Comparison of ENCODE assay signal across 21 mouse cellular contexts in the genomic region with DNA sequence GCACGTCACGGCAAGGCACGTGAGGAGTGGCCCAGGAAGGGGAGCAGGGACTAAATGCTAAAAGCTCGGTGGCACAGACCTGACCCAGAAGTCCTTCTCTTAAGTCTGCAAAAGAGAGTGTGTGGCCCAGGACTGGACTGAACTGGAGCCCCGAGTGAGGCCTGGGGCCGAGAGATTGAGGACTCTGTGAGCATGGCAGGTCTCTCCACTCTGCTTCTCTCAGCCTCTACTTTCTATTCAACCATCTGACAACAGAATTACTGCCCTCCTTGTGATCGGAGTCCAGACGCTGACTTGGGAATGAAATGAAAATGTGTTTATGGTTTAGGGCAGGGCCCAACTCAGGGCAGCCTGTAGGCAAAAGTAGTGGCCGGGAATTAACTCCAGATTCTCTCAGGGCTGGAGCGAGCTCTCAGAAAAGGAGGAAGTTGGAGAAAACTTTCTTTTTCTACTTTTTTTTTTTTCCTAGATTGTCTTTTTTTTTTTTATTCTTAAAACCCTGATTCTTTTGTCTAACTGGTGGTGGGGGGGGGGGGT. TPM values are rescaled to one million over a fixed set of nuclear protein-coding genes. Genes with fewer than 3 reads are reported as not detected.
A peak's percentile ranks its signal among the peaks of the same experiment; 100 is the strongest.
DNase-seq lines count a peak whose midpoint lies in the region; ATAC-seq and TF ChIP-seq lines count a peak whose summit lies in the region.
"Had no signal": no experiment of that assay in that cellular context is flagged by ENCODE, and none has a peak within 500 bp of the region (broad histone marks: within the 10 kb centered on the region; RNA-seq: fewer than 3 reads in every experiment).

No protein-coding gene starts in this region.

- no peaks in the 10 kb centered on the region for H3K9me3 ChIP-seq in CH12.LX (replicated peaks; ENCODE audit: low read length)
- H3K9me3 ChIP-seq in embryonic facial prominence, embryonic 14.5 days (ENCODE audit: control insufficient read depth, low read length): no peaks in the 10 kb centered on the region
- H3K9me3 ChIP-seq in limb, embryonic 11.5 days (ENCODE audit: control insufficient read depth, low read length): no peaks in the 10 kb centered on the region
- H3K9me3 ChIP-seq: forebrain, embryonic 13.5 days; midbrain, embryonic 10.5 days; neural tube, embryonic 12.5 days had no signal

- H3K4me1 ChIP-seq in CH12.LX (ENCODE audit: control insufficient read depth in 1 of 2, insufficient read depth in 2 of 2): peaks cover 0 to 14% of the 10 kb centered on the region in 2 experiments; a peak in 2 of 4 replicates
- peaks cover 4% of the 10 kb centered on the region; the same call in 1 of the 2 replicates for H3K4me1 ChIP-seq in embryonic facial prominence, embryonic 14.5 days (ENCODE audit: control insufficient read depth, insufficient read depth, low read length)
- H3K4me1 ChIP-seq in limb, embryonic 11.5 days (ENCODE audit: control insufficient read depth, insufficient read depth, low read length): peaks cover 15% of the 10 kb centered on the region
- H3K4me1 ChIP-seq: midbrain, embryonic 10.5 days had no signal

- no peaks in the 10 kb centered on the region for H3K27me3 ChIP-seq in CH12.LX (replicated peaks)
- H3K27me3 ChIP-seq in embryonic facial prominence, embryonic 14.5 days (replicated peaks; ENCODE audit: control insufficient read depth, insufficient read depth, low read length): no peaks in the 10 kb centered on the region
- H3K27me3 ChIP-seq in limb, embryonic 11.5 days (ENCODE audit: control insufficient read depth, insufficient read depth, low read length): no peaks in the 10 kb centered on the region
- H3K27me3 ChIP-seq: forebrain, embryonic 13.5 days; neural tube, embryonic 12.5 days had no signal

- no peak for TF ChIP-seq POLR2A in CH12.LX (IDR thresholded peaks at IDR 0.05; ENCODE audit: low read depth, low read length)

- intact Hi-C loops in left cerebral cortex, postnatal 10 days (cut with DNase I): no loop called here

- no peaks in the 10 kb centered on the region for H3K36me3 ChIP-seq in CH12.LX (replicated peaks in 1 of 2; ENCODE audit: control insufficient read depth in 1 of 2, insufficient read depth in 1 of 2, low read length in 1 of 2)
- no peaks in the 10 kb centered on the region for H3K36me3 ChIP-seq in embryonic facial prominence, embryonic 14.5 days (ENCODE audit: control insufficient read depth, insufficient read depth, low read length)
- no peaks in the 10 kb centered on the region for H3K36me3 ChIP-seq in limb, embryonic 11.5 days (ENCODE audit: control insufficient read depth, insufficient read depth, low read length)
- H3K36me3 ChIP-seq: midbrain, embryonic 10.5 days; neural tube, embryonic 12.5 days had no signal

- TF ChIP-seq CTCF in CH12.LX (conservative IDR thresholded peaks at IDR 0.05 in 1 of 2, IDR thresholded peaks at IDR 0.05 in 1 of 2; ENCODE audit: low read depth in 2 of 2, low read length in 2 of 2): no peak

- no peak for TF ChIP-seq RAD21 in CH12.LX (IDR thresholded peaks at IDR 0.05; ENCODE audit: low read depth, low read length)

- H3K79me2 ChIP-seq in CH12.LX (replicated peaks; ENCODE audit: control insufficient read depth, extremely low read depth, insufficient read depth, poor library complexity, severe bottlenecking): no peaks in the 10 kb centered on the region

- dilution Hi-C loops in CH12.LX (cut with MboI; ENCODE audit: extremely low pct_ligation_motif_present, extremely low pct_unique_long_range_greater_than_20kb, low sequenced_read_pairs): no loop called here

- in situ Hi-C loops in CH12.LX (cut with MboI; ENCODE audit: low pct_ligation_motif_present, low pct_unique_long_range_greater_than_20kb, low sequenced_read_pairs): loop anchor here (25.0 kb wide), 1 partner anchor 489 kb away; a partner anchor contains a TSS

- DNase-seq in embryo, embryonic 11 days: peak; percentile 34
- no peak for DNase-seq in embryo, embryonic 10 days (ENCODE audit: low spot score)
- no peak for DNase-seq in CH12.LX (ENCODE audit: extremely low read depth)
- DNase-seq in embryonic facial prominence, embryonic 14.5 days (ENCODE audit: low spot score): peak; percentile 68
- DNase-seq in limb, embryonic 11.5 days (ENCODE audit: low spot score): peak; percentile 59
- DNase-seq in right cerebral cortex, postnatal 10 days (ENCODE audit: low spot score in 2 of 2): no peak
- no peak for DNase-seq in left cerebral cortex, postnatal 10 days (ENCODE audit: extremely low spot score in 1 of 2, low spot score in 2 of 2)
- DNase-seq in right cerebral cortex, postnatal 4 days: no peak
- DNase-seq: adrenal gland, adult 2 months; cerebellum, postnatal 10 days; kidney, adult 2 months; kidney, postnatal 4 days; left cerebral cortex, postnatal 4 days; lung, adult 18-20 months; lung, postnatal 36 days; right cerebral cortex, postnatal 14 days; thymus, postnatal 36 days had no signal

- no peak overlapping the region for H3K9ac ChIP-seq in CH12.LX (ENCODE audit: insufficient read depth, low read depth)
- H3K9ac ChIP-seq in embryonic facial prominence, embryonic 14.5 days (ENCODE audit: low read depth, low read length): no peak overlapping the region
- peak overlapping the region; percentile 30; the same call in 1 of the 2 replicates for H3K9ac ChIP-seq in limb, embryonic 11.5 days (ENCODE audit: low read length)
- H3K9ac ChIP-seq: forebrain, embryonic 13.5 days; hindbrain, embryonic 14.5 days; neural tube, embryonic 12.5 days had no signal

- H3K27ac ChIP-seq in CH12.LX (ENCODE audit: insufficient read depth, low read depth): no peak overlapping the region
- peak overlapping the region; percentile 30; the same call in 1 of the 2 replicates for H3K27ac ChIP-seq in embryonic facial prominence, embryonic 14.5 days (replicated peaks; ENCODE audit: low read depth, low read length)
- peak overlapping the region; percentile 68; the same call in 1 of the 2 replicates for H3K27ac ChIP-seq in limb, embryonic 11.5 days (replicated peaks; ENCODE audit: low read depth, low read length)
- H3K27ac ChIP-seq: forebrain, embryonic 13.5 days; hindbrain, embryonic 14.5 days; midbrain, embryonic 10.5 days; neural tube, embryonic 12.5 days had no signal

- H3K4me3 ChIP-seq in CH12.LX (replicated peaks in 1 of 3; ENCODE audit: low read depth in 2 of 3, low read length in 2 of 3, poor library complexity in 1 of 3): no peak overlapping the region
- H3K4me3 ChIP-seq in embryonic facial prominence, embryonic 14.5 days (ENCODE audit: low read depth, low read length): no peak overlapping the region
- H3K4me3 ChIP-seq in limb, embryonic 11.5 days (ENCODE audit: low read depth, low read length): no peak overlapping the region
- H3K4me3 ChIP-seq: forebrain, embryonic 13.5 days; midbrain, embryonic 10.5 days; neural tube, embryonic 12.5 days had no signal

- no peak for ATAC-seq in embryonic facial prominence, embryonic 14.5 days (ENCODE audit: low read depth)
- peak; percentile 41; the same call in 1 of the 2 replicates for ATAC-seq in limb, embryonic 11.5 days (ENCODE audit: insufficient number of reproducible peaks, low FRiP score, low TSS enrichment, low read depth)
- ATAC-seq: forebrain, embryonic 13.5 days had no signal

- 25% methylated on average over 10 of the region's 10 CpGs for WGBS in embryonic facial prominence, embryonic 14.5 days
- WGBS in limb, embryonic 11.5 days: 22% methylated on average over 10 of the region's 10 CpGs

- no peak for TF ChIP-seq EP300 in CH12.LX (IDR thresholded peaks at IDR 0.05; ENCODE audit: low read length)

- no peak overlapping the region for H3K4me2 ChIP-seq in CH12.LX (ENCODE audit: insufficient read depth, low read depth, poor library complexity, severe bottlenecking)
- no peak overlapping the region for H3K4me2 ChIP-seq in embryonic facial prominence, embryonic 14.5 days (ENCODE audit: low read depth, low read length)
- H3K4me2 ChIP-seq in limb, embryonic 11.5 days (ENCODE audit: low read depth, severe bottlenecking): 0 out of 2 replicates have a peak overlapping the region, but pooled peaks have one; percentile 7
- H3K4me2 ChIP-seq: forebrain, embryonic 13.5 days; hindbrain, embryonic 14.5 days; neural tube, embryonic 12.5 days had no signal

TF ChIP-seq in CH12.LX, 34 proteins besides CTCF, POLR2A, EP300 and RAD21:
- TF ChIP-seq NELFE (IDR thresholded peaks at IDR 0.05; ENCODE audit: low read depth, low read length) (no peak), MYC (IDR thresholded peaks at IDR 0.05; ENCODE audit: low read depth, low read length) (no peak), SMC3 (IDR thresholded peaks at IDR 0.05; ENCODE audit: low read depth, low read length) (no peak), IRF4 (IDR thresholded peaks at IDR 0.05; ENCODE audit: low read depth, low read length) (no peak), ETS1 (conservative IDR thresholded peaks at IDR 0.05; ENCODE audit: low read depth, low read length) (no peak), BHLHE40 (IDR thresholded peaks at IDR 0.05; ENCODE audit: low read depth, low read length) (peak; percentile 52; the same call in 1 of the 2 replicates), PAX5 (IDR thresholded peaks at IDR 0.05; ENCODE audit: low read length) (no peak), MAFK (IDR thresholded peaks at IDR 0.05; ENCODE audit: insufficient replicate concordance, low read length) (no peak), HCFC1 (IDR thresholded peaks at IDR 0.05; ENCODE audit: low read depth, low read length) (no peak), CHD2 (IDR thresholded peaks at IDR 0.05; ENCODE audit: low read length) (no peak), JUND (conservative IDR thresholded peaks at IDR 0.05; ENCODE audit: low read depth, low read length) (no peak), UBTF (IDR thresholded peaks at IDR 0.05; ENCODE audit: low read depth, low read length) (no peak), ZNF384 (IDR thresholded peaks at IDR 0.05; ENCODE audit: low read depth, low read length) (peak; percentile 13; the same call in 1 of the 2 replicates), MAZ (IDR thresholded peaks at IDR 0.05; ENCODE audit: low read depth, low read length) (no peak), SIN3A (IDR thresholded peaks at IDR 0.05; ENCODE audit: low read length) (no peak), E2F4 (IDR thresholded peaks at IDR 0.05; ENCODE audit: insufficient replicate concordance, low read depth, low read length) (no peak), USF2 (conservative IDR thresholded peaks at IDR 0.05; ENCODE audit: low read depth, low read length) (no peak)

RNA-seq across cellular contexts. Expression of a gene that starts 21.3 kb away (rescaled TPM):
- total RNA-seq in CH12.LX (2012; rRNA removed) (14.4 and 15.0 TPM in 2 replicates), CH12.LX (2014; rRNA removed) (6.1 and 7.2 TPM in 2 replicates)
- 10.4 and 11.1 TPM in 2 replicates for polyA plus RNA-seq in CH12.LX (2012; ENCODE audit: insufficient read length, low read depth)
- 47.1 and 53.6 TPM in 2 replicates for polyA plus RNA-seq in embryonic facial prominence, embryonic 14.5 days (2014; fragmentation: Nextera tagmentation; extraction: Ambion mirVana)
- 29.3 and 42.7 TPM in 2 replicates for polyA plus RNA-seq in limb, embryonic 11.5 days (2014; fragmentation: Nextera tagmentation; extraction: Ambion mirVana)
- 10 to 100 TPM; 38.0 to 39.8 TPM for total RNA-seq in left cerebral cortex, postnatal 10 days (2021)

Comparison
In these comparisons a context has a peak if more than half of its experiments do, and no peak if none do; other contexts are left out.
1. DNase-seq: peak in embryo, embryonic 11 days (single experiment), embryonic facial prominence, embryonic 14.5 days (single experiment) and limb, embryonic 11.5 days (single experiment); none in embryo, embryonic 10 days (single experiment), CH12.LX (single experiment), right cerebral cortex, postnatal 10 days (0 of 2), left cerebral cortex, postnatal 10 days (0 of 2) and right cerebral cortex, postnatal 4 days (single experiment).